Mouse (Mus musculus): Measurements from ENCODE around the gene Rngtt. TPM values are rescaled to one million over a fixed set of nuclear protein-coding genes. Genes with fewer than 3 reads are reported as not detected.
A peak's percentile ranks its signal among the peaks of the same experiment; 100 is the strongest.

Rngtt gene
- polyA plus RNA-seq, 1 experiment from 2014 or later: 24.6 TPM

DNA sequence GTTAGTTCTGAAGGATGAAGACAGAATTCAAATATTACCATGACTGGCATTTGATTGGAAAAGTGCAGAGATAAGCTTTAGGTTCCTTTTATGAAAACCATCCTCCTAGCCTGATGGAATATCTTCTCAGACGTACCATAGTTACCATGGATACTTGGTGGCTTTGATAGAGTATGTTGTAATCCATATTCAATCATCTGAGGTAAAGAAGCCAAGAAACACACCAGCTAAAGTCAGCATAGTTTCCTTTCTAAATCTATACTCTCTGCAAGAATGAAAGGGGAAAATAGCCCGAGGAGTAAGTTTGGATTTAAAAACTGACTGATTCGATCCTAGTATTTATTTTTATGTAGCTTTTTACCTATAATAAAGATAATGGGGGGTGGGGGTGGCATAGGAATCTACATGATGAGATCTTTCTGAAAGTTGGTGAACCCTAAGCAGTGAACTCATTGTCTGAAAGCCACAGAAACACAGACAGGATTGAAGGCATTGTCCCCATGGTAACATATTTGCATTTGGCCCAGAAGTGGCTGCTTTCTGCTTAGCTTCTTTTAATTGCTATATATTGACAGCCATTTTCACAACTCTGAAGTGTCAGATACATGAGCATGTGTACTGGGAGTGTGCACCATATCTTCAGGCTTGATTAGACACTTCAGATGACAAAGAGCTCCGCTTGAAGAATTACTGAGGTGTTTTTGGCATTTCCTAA lies 188.2 kb downstream of the Rngtt start:
- no peak overlapping the region for H3K9ac ChIP-seq (ENCODE audit: low read depth, low read length)
- H3K9me3 ChIP-seq (replicated peaks; ENCODE audit: control insufficient read depth, low read length): no peaks in the 10 kb centered on the region
- WGBS (ENCODE audit: insufficient replicate concordance): 73% methylated on average over 4 of the region's 4 CpGs
- H3K4me3 ChIP-seq (ENCODE audit: low read depth, low read length): no peak overlapping the region
- H3K36me3 ChIP-seq (ENCODE audit: control insufficient read depth, insufficient read depth, low read length): peaks cover 4% of the 10 kb centered on the region; the same call in 1 of the 2 replicates
- no peak for ATAC-seq (replicated peaks; ENCODE audit: insufficient number of reproducible peaks, low FRiP score, low TSS enrichment)
- H3K27me3 ChIP-seq (ENCODE audit: control insufficient read depth, insufficient read depth, low read length): peaks cover 17% of the 10 kb centered on the region
- H3K27ac ChIP-seq (ENCODE audit: low read depth, low read length): no peak overlapping the region
- peaks cover 2% of the 10 kb centered on the region; the same call in 1 of the 2 replicates for H3K4me1 ChIP-seq (ENCODE audit: control insufficient read depth, insufficient read depth, low read length)
- no peak overlapping the region for H3K4me2 ChIP-seq

GRCm38 (mm10) chr4:33506638-33507037 lies 196.5 kb downstream of the Rngtt start:
- peaks cover 39% of the 10 kb centered on the region for H3K27me3 ChIP-seq (ENCODE audit: control insufficient read depth, insufficient read depth, low read length)
- H3K4me1 ChIP-seq (ENCODE audit: control insufficient read depth, insufficient read depth, low read length): peaks cover 2% of the 10 kb centered on the region; the same call in 1 of the 2 replicates
- no peak overlapping the region for H3K4me2 ChIP-seq
- H3K27ac ChIP-seq (ENCODE audit: low read depth, low read length): no peak overlapping the region
- H3K9ac ChIP-seq (ENCODE audit: low read depth, low read length): no peak overlapping the region
- no peak overlapping the region for H3K4me3 ChIP-seq (ENCODE audit: low read depth, low read length)
- ATAC-seq (replicated peaks; ENCODE audit: insufficient number of reproducible peaks, low FRiP score, low TSS enrichment): no peak
- H3K9me3 ChIP-seq (replicated peaks; ENCODE audit: control insufficient read depth, low read length): no peaks in the 10 kb centered on the region
- peaks cover 2% of the 10 kb centered on the region; the same call in 1 of the 2 replicates for H3K36me3 ChIP-seq (ENCODE audit: control insufficient read depth, insufficient read depth, low read length)

DNA sequence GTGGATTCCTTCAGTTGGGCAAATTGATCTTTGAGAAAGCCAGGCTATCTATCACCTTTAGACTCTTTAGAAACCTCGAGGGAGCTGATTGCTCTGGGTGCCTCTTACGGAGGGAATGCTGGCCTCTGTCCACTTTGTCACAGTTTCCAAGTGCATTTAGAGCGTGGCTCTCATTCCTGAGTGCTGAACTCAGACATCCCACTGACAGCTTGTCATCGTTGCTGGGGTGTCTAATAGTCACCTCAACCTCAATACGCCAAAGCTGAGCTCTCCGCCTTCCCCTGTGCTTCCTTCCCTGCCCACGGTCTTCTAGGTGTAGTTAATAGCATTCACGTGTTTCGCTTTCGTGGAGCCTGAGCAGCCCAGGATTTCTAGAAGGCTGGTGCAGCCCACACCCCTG lies 200.4 kb downstream of the Rngtt start:
- Histone ChIP-seq H3K4me2 (peak overlapping the region; percentile 49), H3K9ac (ENCODE audit: low read depth, low read length) (no peak overlapping the region), H3K27me3 (ENCODE audit: control insufficient read depth, insufficient read depth, low read length) (peaks cover 52% of the 10 kb centered on the region), H3K36me3 (ENCODE audit: control insufficient read depth, insufficient read depth, low read length) (no peaks in the 10 kb centered on the region), H3K4me1 (ENCODE audit: control insufficient read depth, insufficient read depth, low read length) (0 out of 2 replicates have a peak, but pooled peaks cover 2% of the 10 kb centered on the region), H3K4me3 (ENCODE audit: low read depth, low read length) (no peak overlapping the region), H3K9me3 (replicated peaks; ENCODE audit: control insufficient read depth, low read length) (no peaks in the 10 kb centered on the region), H3K27ac (ENCODE audit: low read depth, low read length) (no peak overlapping the region)
- 48% methylated on average over 10 of the region's 10 CpGs for WGBS (ENCODE audit: insufficient replicate concordance)
- peak; percentile 29; the same call in 1 of the 2 replicates for ATAC-seq (replicated peaks; ENCODE audit: insufficient number of reproducible peaks, low FRiP score, low TSS enrichment)

GRCm38 (mm10) chr4:33513421-33513820 lies 203.3 kb downstream of the Rngtt start:
- H3K4me1 ChIP-seq (ENCODE audit: control insufficient read depth, insufficient read depth, low read length): 0 out of 2 replicates have a peak, but pooled peaks cover 2% of the 10 kb centered on the region
- no peak overlapping the region for H3K4me3 ChIP-seq (ENCODE audit: low read depth, low read length)
- WGBS (ENCODE audit: insufficient replicate concordance): 55% methylated on average over 3 of the region's 3 CpGs
- no peaks in the 10 kb centered on the region for H3K9me3 ChIP-seq (replicated peaks; ENCODE audit: control insufficient read depth, low read length)
- no peak overlapping the region for H3K4me2 ChIP-seq
- no peaks in the 10 kb centered on the region for H3K36me3 ChIP-seq (ENCODE audit: control insufficient read depth, insufficient read depth, low read length)
- H3K9ac ChIP-seq (ENCODE audit: low read depth, low read length): no peak overlapping the region
- H3K27me3 ChIP-seq (ENCODE audit: control insufficient read depth, insufficient read depth, low read length): peaks cover 39% of the 10 kb centered on the region
- no peak for ATAC-seq (replicated peaks; ENCODE audit: insufficient number of reproducible peaks, low FRiP score, low TSS enrichment)
- no peak overlapping the region for H3K27ac ChIP-seq (ENCODE audit: low read depth, low read length)

DNA sequence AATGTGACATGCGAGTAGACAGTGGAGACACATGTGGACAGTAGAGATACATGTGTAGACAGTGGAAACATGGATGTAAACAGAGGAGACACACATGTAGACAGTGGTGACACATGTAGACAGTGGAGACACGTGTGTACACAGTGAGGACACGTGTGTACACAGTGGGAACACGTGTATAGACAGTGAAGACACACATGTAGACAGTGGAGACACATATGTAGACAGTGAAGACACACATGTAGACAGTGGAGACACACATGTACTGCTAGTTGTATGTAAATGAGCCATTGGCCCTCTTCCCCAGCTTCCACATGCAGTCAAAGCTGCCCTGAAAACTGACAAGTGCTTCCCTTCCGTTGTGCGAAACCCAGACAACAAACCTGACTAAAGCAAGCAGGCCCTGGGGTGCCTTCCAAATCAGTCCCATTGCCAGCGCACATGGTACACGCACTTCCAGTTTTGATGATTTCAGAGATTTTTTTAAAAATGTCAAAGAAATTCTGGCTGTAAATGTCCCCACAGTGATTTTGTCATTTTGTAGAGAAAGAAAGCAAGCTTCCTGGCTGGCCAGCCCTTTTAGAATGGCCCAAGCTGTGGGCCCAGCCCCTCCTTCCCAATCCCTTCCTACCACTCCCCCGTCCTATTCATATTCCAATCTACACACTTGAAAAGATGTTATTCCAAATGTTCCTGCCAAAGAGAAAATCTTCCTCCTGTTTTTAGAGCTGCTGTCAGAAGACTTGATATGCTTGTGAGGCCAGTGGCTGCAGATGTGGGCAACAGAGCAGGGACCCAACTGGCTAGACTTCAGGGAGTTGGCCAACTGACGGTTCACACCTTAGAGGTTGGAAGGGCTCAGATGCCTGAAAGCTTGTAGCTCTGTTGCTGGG lies 204.2 kb downstream of the Rngtt start:
- ATAC-seq (replicated peaks; ENCODE audit: insufficient number of reproducible peaks, low FRiP score, low TSS enrichment): no peak
- no peak overlapping the region for H3K27ac ChIP-seq (ENCODE audit: low read depth, low read length)
- 87% methylated on average over 10 of the region's 10 CpGs for WGBS (ENCODE audit: insufficient replicate concordance)
- H3K4me1 ChIP-seq (ENCODE audit: control insufficient read depth, insufficient read depth, low read length): 0 out of 2 replicates have a peak, but pooled peaks cover 2% of the 10 kb centered on the region
- H3K4me3 ChIP-seq (ENCODE audit: low read depth, low read length): no peak overlapping the region
- no peaks in the 10 kb centered on the region for H3K36me3 ChIP-seq (ENCODE audit: control insufficient read depth, insufficient read depth, low read length)
- no peak overlapping the region for H3K4me2 ChIP-seq
- H3K27me3 ChIP-seq (ENCODE audit: control insufficient read depth, insufficient read depth, low read length): peaks cover 38% of the 10 kb centered on the region
- H3K9me3 ChIP-seq (replicated peaks; ENCODE audit: control insufficient read depth, low read length): no peaks in the 10 kb centered on the region
- no peak overlapping the region for H3K9ac ChIP-seq (ENCODE audit: low read depth, low read length)

DNA sequence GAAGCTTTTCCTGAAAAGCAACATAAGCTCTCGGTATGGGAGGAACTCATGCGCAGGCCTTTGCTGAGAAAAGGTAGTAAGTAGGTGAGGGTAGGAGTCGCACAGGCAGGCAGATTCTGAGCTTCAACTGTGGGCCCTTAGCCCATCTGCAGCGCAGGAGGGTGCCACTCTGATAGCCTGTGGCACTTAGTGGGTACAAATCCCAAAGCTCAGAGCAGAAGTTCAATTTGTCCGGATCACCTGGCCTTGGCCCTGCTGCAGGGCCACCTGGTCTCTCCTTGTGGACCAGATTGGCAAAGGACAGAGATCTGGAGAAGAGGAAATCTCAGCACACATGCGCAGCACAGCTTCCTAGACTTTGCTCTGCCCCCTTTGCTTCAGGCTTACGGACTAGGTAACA lies 210.1 kb downstream of the Rngtt start:
- Histone ChIP-seq H3K36me3 (ENCODE audit: control insufficient read depth, insufficient read depth, low read length) (no peaks in the 10 kb centered on the region), H3K4me2 (no peak overlapping the region), H3K4me1 (ENCODE audit: control insufficient read depth, insufficient read depth, low read length) (no peaks in the 10 kb centered on the region), H3K9ac (ENCODE audit: low read depth, low read length) (no peak overlapping the region), H3K9me3 (replicated peaks; ENCODE audit: control insufficient read depth, low read length) (no peaks in the 10 kb centered on the region; the same call in 1 of the 2 replicates), H3K4me3 (ENCODE audit: low read depth, low read length) (no peak overlapping the region), H3K27me3 (ENCODE audit: control insufficient read depth, insufficient read depth, low read length) (peaks cover 37% of the 10 kb centered on the region), H3K27ac (ENCODE audit: low read depth, low read length) (no peak overlapping the region)
- no peak for ATAC-seq (replicated peaks; ENCODE audit: insufficient number of reproducible peaks, low FRiP score, low TSS enrichment)
- 77% methylated on average over 7 of the region's 7 CpGs for WGBS (ENCODE audit: insufficient replicate concordance)

DNA sequence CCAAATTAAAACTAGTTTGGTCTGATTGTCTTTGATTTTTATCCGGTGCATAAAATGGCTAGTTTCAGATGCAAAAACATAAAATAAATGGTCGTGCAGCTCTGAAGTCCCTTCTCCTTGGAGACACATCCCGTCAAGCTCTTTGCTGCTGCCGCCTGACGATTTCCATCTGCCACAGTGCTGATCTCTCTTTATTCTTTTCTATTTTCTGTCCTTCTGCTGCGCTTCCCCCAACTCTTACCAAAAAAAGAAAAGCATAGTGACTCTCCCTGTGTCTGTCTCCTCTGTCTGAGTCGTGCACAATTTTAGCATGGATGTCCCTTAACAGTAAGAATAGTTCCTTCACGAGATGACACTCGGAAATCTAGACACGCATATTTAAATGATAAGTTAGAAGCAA lies 210.8 kb downstream of the Rngtt start:
- peaks cover 33% of the 10 kb centered on the region for H3K27me3 ChIP-seq (ENCODE audit: control insufficient read depth, insufficient read depth, low read length)
- H3K9ac ChIP-seq (ENCODE audit: low read depth, low read length): no peak overlapping the region
- H3K27ac ChIP-seq (ENCODE audit: low read depth, low read length): no peak overlapping the region
- WGBS (ENCODE audit: insufficient replicate concordance): 60% methylated on average over 10 of the region's 10 CpGs
- ATAC-seq (replicated peaks; ENCODE audit: insufficient number of reproducible peaks, low FRiP score, low TSS enrichment): no peak
- H3K4me1 ChIP-seq (ENCODE audit: control insufficient read depth, insufficient read depth, low read length): no peaks in the 10 kb centered on the region
- H3K36me3 ChIP-seq (ENCODE audit: control insufficient read depth, insufficient read depth, low read length): no peaks in the 10 kb centered on the region
- no peak overlapping the region for H3K4me3 ChIP-seq (ENCODE audit: low read depth, low read length)
- no peaks in the 10 kb centered on the region; the same call in 1 of the 2 replicates for H3K9me3 ChIP-seq (replicated peaks; ENCODE audit: control insufficient read depth, low read length)
- H3K4me2 ChIP-seq: no peak overlapping the region

DNA sequence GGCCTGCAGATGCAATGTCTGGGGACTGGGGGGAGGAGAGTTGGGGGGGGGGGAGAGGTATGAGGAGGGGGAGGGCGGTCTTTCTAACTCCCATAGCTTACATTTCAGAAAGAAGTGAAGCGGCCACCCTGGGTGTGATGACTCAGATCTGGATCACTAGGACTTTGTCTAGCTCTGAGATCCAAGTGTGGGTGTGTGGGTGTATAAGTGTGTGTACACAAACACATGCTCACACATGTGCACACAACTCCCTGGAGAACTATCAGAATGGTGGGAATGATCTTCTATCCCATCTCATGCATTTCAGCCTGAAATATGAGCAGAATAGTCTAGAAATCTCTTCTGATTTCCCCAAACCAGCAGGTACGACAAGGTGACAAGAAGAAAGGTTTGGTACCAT lies 213.7 kb downstream of the Rngtt start:
- Histone ChIP-seq H3K27ac (ENCODE audit: low read depth, low read length) (no peak overlapping the region), H3K4me3 (ENCODE audit: low read depth, low read length) (no peak overlapping the region), H3K4me1 (ENCODE audit: control insufficient read depth, insufficient read depth, low read length) (no peaks in the 10 kb centered on the region), H3K4me2 (no peak overlapping the region), H3K9me3 (replicated peaks; ENCODE audit: control insufficient read depth, low read length) (no peaks in the 10 kb centered on the region; the same call in 1 of the 2 replicates), H3K27me3 (ENCODE audit: control insufficient read depth, insufficient read depth, low read length) (peaks cover 33% of the 10 kb centered on the region), H3K36me3 (ENCODE audit: control insufficient read depth, insufficient read depth, low read length) (no peaks in the 10 kb centered on the region), H3K9ac (ENCODE audit: low read depth, low read length) (no peak overlapping the region)
- no peak for ATAC-seq (replicated peaks; ENCODE audit: insufficient number of reproducible peaks, low FRiP score, low TSS enrichment)
- WGBS (ENCODE audit: insufficient replicate concordance): 90% methylated on average over 3 of the region's 3 CpGs

All from heart, embryonic 11.5 days (tissue).